Mouse (Mus musculus) kidney, adult 2 months (tissue): ENCODE measurements at regions not wholly inside any gene's neighbourhood (a gene's known extent, or its start where the extent isn't known, plus 50 kb on each side); places are given as distances from the start of the nearest gene placed in this dataset.

Source experiments
- DNase-seq: peaks from one replicate; pipeline ENCODE4 v3.0.0; 2021
- H3K27ac ChIP-seq: fragments of 200-500 bp; 2 replicates; pipeline ENCODE4 v1.5.1; 2012; ENCODE audit warnings: low read depth, low read length, control low read depth, inconsistent platforms; ENCODE audit not compliant: insufficient read depth
- H3K27me3 ChIP-seq: fragments of 200-500 bp; replicated peaks from 2 replicates; pipeline ENCODE4 v1.6.1; 2012; ENCODE audit warnings: mild to moderate bottlenecking, moderate library complexity, low read length, inconsistent platforms; ENCODE audit not compliant: control insufficient read depth, insufficient read depth
- H3K36me3 ChIP-seq: fragments of 200-500 bp; 2 replicates; pipeline ENCODE4 v1.6.1; 2012; ENCODE audit warnings: mild to moderate bottlenecking, moderate library complexity, low read length, inconsistent platforms; ENCODE audit not compliant: control insufficient read depth, insufficient read depth
- H3K4me1 ChIP-seq: fragments of 200-500 bp; 2 replicates; pipeline ENCODE4 v1.6.1; 2011; ENCODE audit warnings: low read length; ENCODE audit not compliant: control insufficient read depth, insufficient read depth
- H3K4me3 ChIP-seq: fragments of 200-500 bp; 2 replicates; pipeline ENCODE4 v1.5.1; 2011; ENCODE audit warnings: mild to moderate bottlenecking, low read depth, low read length, control low read depth; ENCODE audit not compliant: insufficient read depth
- CTCF ChIP-seq: fragments of 200-500 bp; conservative IDR thresholded peaks from 2 replicates; pipeline ENCODE4 v1.5.1; 2011; ENCODE audit warnings: low read depth, mild to moderate bottlenecking, control low read depth, low read length, moderate library complexity, mixed read lengths; ENCODE audit not compliant: insufficient read depth, insufficient read length
- POLR2A ChIP-seq: fragments of 200-500 bp; IDR thresholded peaks from one replicate; pipeline ENCODE4 v1.6.1; 2011; ENCODE audit warnings: low read depth, low read length, control low read depth
- WGBS: fragments of 180-500 bp; shearing (Covaris S2); methylation state at CpG from one replicate; pipeline ENCODE4 v1.1.7; 2018; 5-methylcytosine and 5-hydroxymethylcytosine counted together

DNA sequence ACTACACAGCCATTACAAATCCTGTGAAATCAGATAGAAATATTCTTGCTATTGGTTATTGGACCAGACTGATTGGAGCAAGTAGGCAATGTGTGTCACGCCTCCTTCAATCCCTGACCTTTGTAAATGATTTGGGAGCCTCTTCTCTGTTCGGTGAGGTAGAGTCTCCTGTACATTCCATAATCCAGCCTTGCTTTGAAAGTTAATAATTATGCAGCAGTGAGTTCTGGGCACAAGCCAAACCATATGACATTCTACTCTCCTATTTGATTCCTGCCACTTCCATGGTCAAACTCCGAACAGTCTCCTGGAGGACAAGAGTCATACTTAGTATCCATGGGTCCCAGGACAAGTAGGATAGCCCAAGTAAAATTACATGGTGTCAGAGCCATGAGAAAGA lies 158.4 kb upstream of the Cpeb2 start:
- H3K36me3 ChIP-seq, result no peaks in the 10 kb centered on the region
- no peaks in the 10 kb centered on the region for H3K27me3 ChIP-seq
- H3K4me1 ChIP-seq, result peaks cover 3% of the 10 kb centered on the region; the same call in 1 of the 2 replicates
- WGBS, result 33% methylated on average over 3 of the region's 3 CpGs
- H3K27ac ChIP-seq, result no peak overlapping the region
- DNase-seq, result peak; percentile 47
- no peak overlapping the region for H3K4me3 ChIP-seq
- TF ChIP-seq CTCF, result no peak

DNA sequence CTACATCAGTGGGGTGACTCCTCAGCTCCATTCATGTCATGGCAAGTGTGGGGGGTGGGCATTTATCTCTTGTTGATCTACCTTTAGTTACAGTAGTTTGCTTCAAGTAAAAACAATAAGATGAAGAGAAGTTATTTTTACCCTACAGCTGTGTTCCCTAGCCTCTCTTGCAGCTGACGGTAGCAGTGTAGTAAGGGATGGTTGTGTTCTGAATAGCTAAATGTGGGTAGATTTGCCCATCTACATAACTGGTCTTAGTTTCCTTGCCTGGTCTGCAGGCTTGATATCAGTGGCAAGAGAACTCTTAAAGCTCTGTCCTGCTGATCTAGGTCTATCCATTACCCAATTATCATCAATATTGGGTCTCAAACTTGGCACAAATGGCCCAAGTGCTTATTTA lies 152.7 kb upstream of the Cpeb2 start:
- no peak for TF ChIP-seq CTCF
- TF ChIP-seq POLR2A, result no peak
- Histone ChIP-seq H3K4me1 (no peaks in the 10 kb centered on the region), H3K36me3 (no peaks in the 10 kb centered on the region), H3K4me3 (no peak overlapping the region), H3K27me3 (no peaks in the 10 kb centered on the region), H3K27ac (no peak overlapping the region)
- DNase-seq, result no peak
- WGBS, result 85% methylated on average over 1 of the region's 1 CpGs

DNA sequence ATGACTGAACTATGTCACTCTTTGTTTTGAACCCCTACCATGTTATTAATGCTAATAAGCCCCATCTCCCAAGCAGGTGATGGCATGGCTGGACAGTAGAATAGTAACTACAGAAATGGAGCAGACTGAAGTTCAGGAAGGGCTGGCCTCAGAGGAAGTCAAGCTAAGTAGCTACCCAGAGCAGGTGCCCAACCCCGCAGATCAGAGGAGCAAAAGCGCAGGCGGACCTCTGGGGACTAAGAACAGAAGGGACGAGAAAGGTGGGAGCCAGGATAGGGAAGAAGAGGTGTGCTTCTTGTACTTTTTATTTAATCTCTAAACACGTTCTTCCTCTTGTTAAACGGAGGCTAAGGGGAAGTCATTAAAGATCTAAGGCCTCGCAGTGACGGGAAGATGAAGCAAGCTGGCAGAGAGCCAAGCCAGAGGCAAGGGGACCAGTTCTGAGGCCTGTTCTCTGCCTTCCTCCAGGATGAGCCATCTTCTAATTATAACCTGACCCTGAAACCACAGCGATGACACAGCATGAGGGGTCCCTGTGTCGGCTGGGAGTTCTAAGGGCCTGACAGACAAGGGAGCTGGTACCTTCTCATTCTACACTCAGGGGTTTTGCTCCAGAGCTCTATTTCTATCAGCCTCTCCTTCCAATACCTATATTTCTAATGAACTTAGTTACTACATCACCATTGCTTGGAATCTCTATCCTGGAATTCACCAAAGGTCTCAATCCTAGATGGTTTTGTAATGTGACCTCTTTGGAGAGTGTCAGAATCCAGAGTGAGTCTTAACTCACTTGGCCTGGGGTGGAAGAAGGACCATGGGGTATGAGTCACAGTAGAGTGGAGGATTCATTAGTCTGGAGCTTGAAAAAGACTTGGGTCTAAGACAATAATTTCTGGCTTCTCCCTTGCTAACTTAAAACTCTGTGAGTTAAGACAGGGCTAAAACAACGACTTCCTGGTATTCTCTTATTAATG lies 151.1 kb upstream of the Cpeb2 start:
- Histone ChIP-seq H3K27ac (no peak overlapping the region), H3K36me3 (no peaks in the 10 kb centered on the region), H3K4me1 (no peaks in the 10 kb centered on the region), H3K27me3 (no peaks in the 10 kb centered on the region), H3K4me3 (no peak overlapping the region)
- TF ChIP-seq POLR2A (no peak), CTCF (no peak)
- 59% methylated on average over 11 of the region's 11 CpGs for WGBS
- DNase-seq, result no peak

DNA sequence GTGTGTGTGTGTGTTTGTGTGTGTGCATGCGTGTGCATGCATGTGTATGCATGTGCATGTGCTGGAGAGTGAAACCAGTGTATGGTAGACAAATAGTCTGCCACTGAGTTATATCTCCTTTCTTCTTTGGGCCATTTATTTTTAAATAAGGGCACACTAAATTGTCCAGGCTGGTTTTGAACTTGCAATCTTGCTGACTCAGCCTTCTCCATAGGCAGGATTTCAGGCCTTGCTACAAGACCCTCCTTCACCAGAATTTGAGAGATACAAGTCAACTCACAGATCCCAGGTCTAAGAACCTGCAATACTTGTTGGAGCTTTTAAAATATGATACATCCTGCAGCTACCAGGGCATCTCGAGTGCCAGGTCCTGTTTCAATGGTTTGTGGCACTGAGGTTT lies 145.9 kb upstream of the Cpeb2 start:
- no peak for TF ChIP-seq POLR2A
- no peak for TF ChIP-seq CTCF
- DNase-seq, result no peak
- Histone ChIP-seq H3K27ac (no peak overlapping the region), H3K4me1 (no peaks in the 10 kb centered on the region), H3K27me3 (no peaks in the 10 kb centered on the region; the same call in 1 of the 2 replicates), H3K36me3 (no peaks in the 10 kb centered on the region), H3K4me3 (no peak overlapping the region)
- WGBS, result 89% methylated on average over 2 of the region's 2 CpGs

DNA sequence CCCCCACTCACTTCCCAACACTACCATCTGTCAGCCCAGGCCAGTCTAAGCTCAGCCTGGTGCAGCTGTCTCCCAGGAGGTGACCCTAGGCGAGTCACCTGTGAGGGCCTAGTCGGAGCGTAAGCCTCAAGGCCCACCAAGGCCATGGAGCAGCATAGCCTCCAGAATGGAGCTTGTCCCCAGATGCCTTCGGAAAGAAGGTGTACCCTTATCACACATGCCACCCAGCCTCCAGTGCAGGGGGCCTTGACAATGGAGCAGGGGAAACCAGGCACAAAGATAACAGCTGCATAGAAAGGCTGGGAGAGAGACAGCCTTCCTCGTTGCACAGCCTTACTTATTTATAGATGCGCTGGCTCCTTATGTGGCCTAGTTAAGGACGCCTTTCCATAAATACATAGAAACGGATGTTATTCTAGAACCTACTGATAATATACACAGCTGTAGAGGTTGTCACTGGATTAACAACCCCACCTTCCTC lies 145.0 kb upstream of the Cpeb2 start:
- 87% methylated on average over 8 of the region's 8 CpGs for WGBS
- TF ChIP-seq POLR2A (no peak), CTCF (no peak)
- Histone ChIP-seq H3K4me3 (no peak overlapping the region), H3K36me3 (no peaks in the 10 kb centered on the region), H3K27ac (no peak overlapping the region), H3K4me1 (no peaks in the 10 kb centered on the region), H3K27me3 (no peaks in the 10 kb centered on the region; the same call in 1 of the 2 replicates)
- no peak for DNase-seq

DNA sequence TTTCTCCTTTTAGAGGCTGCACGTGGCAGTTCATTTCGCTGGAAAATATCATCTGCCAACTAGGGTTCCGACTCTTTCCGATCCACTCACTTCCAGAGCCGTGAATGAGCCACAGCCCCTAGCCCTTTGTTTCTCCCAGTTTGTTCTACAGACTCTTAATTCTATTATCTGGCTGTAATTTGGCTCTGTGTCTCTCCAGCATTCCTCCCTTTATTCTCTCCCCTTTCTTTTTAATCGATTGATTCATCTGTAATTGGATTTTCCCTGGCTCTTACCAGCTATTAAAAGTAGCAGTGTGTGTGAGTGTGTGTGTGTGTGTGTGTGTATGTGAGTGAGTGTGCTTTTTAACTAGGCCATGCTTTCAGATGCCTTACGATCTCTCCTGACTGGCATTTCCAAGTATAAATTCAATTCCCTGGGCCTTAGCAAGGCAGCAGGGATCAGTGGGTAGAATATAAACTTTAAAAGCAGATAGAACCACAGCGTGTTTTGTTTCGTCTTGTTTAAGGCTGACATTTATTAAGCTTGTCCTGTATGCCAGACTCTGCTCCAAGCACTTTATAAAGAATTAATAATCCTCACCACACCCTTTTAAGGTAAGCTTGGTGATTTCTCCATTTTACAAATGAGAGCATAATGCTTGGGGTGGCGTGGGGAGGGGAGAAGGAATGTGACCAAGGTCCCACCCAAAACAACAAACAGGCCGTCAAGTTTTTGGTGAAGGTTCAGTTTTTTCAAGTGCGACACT lies 144.1 kb upstream of the Cpeb2 start:
- H3K27ac ChIP-seq, result no peak overlapping the region

DNA sequence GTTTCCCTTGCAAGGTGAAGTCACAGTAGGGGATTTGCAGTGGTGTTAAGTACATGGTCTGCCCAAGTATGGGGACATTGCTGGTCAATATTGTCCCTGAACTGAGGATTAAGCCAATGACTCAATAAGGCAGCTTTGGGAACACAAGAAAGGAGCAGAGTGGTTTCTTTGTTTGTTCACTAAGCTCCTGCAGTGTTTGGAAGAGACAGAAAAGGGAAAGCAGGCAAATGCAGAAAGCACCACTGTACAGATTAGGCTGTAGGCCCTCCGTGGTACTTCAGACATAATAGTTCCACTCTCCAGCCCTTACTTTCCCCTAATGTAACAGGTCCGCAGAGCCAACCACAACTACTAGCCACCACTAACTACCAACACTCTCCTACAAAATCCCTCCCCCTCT lies 143.5 kb upstream of the Cpeb2 start:
- 93% methylated on average over 2 of the region's 2 CpGs for WGBS
- peaks cover 10% of the 10 kb centered on the region; the same call in 1 of the 2 replicates for H3K4me1 ChIP-seq
- H3K4me3 ChIP-seq, result no peak overlapping the region
- no peak for DNase-seq
- no peaks in the 10 kb centered on the region for H3K36me3 ChIP-seq
- no peaks in the 10 kb centered on the region; the same call in 1 of the 2 replicates for H3K27me3 ChIP-seq
- H3K27ac ChIP-seq, result no peak overlapping the region
- no peak for TF ChIP-seq CTCF
- TF ChIP-seq POLR2A, result no peak

More for the DNA sequence above, 144.1 kb upstream of the Cpeb2 start:
- H3K27me3 ChIP-seq, result no peaks in the 10 kb centered on the region; the same call in 1 of the 2 replicates
- whole genome bisulfite sequencing, result 82% methylated on average over 12 of the region's 12 CpGs
- no peak overlapping the region for H3K4me3 ChIP-seq
- H3K36me3 ChIP-seq, result no peaks in the 10 kb centered on the region
- H3K4me1 ChIP-seq, result peaks cover 3% of the 10 kb centered on the region; the same call in 1 of the 2 replicates
- DNase-seq, result no peak
- no peak for TF ChIP-seq POLR2A
